Mouse (Mus musculus) embryo, embryonic 11.5 days (tissue): Measurements from ENCODE around the gene Dnajc1.
A peak's percentile ranks its signal among the peaks of the same experiment; 100 is the strongest.

ENCODE experiments used
- DNase-seq: peaks from one replicate; pipeline ENCODE4 v3.0.0-alpha.2; 2012; ENCODE audit warnings: low read depth, low spot score

The Dnajc1 gene

GRCm38 (mm10) chr2:18392331-18393021 is at the start of gene Dnajc1:
Gene Dnajc1, minus strand, starts transcription at chr2:18392830.
- peak; percentile 93 for DNase-seq

DNA sequence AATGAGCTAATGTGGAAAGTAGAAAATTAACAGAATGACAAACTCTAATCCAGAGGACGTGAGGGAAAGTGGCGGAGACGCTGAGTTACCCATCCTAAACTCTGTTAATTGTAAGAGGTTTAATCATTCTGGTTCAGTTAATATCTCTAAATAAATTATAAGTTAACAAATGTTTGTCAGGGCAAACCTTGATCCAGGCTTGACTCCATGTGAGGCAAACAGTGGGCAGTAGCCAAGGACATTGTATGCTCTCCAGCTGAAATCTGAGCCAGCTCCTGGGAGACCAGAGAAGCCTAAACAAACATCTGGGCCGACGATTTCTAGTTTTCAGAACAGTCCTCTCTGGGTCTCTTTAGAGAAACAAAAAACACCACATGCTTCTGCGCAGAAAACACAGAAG is 49.2 kb upstream of the Dnajc1 start:
- no peak for DNase-seq

DNA sequence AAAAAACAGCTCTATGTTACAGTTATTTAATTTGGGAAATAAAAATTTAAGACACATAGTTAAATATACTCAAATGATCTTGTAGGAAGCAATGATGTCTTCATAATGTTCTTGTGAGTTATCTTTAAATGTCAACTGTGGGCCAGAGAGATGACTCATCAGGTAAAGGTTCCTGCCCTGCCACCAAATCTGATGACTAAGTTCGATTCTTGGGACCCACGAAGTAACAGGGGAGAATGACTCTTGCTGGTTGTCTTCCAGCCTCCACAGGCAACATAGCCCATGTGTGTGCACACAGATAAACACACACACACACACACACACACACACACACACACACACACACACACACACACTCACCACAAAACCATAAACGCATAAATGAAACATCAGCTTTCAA is 22.6 kb upstream of the Dnajc1 start:
- no peak for DNase-seq

DNA sequence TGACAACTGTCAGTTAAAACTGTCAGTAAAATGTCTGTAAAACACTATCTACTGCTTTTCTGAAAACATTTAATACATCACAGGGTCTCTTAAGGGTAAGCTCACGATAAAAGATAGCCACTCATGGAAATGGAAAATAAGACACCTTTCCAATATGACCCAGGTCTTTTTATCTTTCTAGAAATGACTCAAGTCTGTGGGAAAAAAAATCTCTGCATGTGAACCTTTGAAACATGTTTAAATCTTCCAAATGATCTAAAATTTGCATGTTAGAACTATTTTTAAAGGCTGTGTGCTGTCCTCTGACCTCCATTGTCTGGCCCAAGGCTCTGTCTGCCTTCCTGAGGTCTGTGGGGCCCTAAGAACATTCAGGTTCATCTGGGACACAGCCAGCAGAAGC is 11.0 kb upstream of the Dnajc1 start:
- DNase-seq: no peak

DNA sequence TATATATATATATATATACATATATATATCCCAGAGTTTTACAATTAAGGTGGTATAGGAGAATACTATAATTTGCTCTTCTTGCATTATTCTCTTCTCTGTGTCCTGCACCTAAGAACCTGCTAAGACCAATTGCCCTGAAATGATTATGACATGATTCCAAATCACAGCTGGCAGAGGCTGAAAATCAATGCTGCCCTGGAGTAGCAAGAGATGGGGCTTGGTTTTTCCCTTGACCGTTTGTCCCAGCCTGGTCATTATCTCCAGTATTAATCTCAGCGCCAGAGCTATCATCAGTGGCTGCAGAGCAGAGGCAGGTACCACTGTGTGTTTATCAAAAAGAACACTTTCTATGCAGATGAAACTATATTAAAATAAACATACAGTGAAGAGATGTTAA is 9.1 kb upstream of the Dnajc1 start:
- no peak for DNase-seq

- DNase-seq: no peak
Observed at GRCm38 (mm10) chr2:18393022-18393519, 441 bp upstream of the Dnajc1 start.

GRCm38 (mm10) chr2:18391861-18392260 is 769 bp downstream of the Dnajc1 start:
- no peak for DNase-seq

DNA sequence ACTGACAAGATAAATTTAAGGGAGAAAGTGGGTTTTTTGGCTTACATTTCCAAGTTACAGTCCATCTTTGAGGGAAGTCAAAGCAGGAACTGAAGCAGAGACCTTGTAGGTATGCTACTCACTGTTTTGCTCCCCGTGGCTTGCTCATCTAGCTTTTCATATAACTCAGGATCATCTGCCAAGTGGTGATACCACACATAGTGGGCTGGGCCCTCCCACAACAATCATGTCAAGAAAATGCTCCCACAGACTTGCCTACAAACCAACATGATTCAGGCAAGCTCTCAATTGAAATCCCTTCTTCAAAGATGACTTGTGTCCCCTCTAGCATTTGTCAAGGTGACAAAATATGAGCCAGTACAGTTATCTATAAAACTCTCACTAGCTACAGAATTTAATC is 3.0 kb downstream of the Dnajc1 start:
- DNase-seq: no peak

GRCm38 (mm10) chr2:18381662-18382061 is 11.0 kb downstream of the Dnajc1 start:
- no peak for DNase-seq

GRCm38 (mm10) chr2:18372400-18373182 is 20.0 kb downstream of the Dnajc1 start:
- DNase-seq: no peak

- DNase-seq: no peak
Observed at GRCm38 (mm10) chr2:18370794-18371498, 21.7 kb downstream of the Dnajc1 start.

GRCm38 (mm10) chr2:18364402-18364801 is 28.2 kb downstream of the Dnajc1 start:
- DNase-seq: no peak

DNA sequence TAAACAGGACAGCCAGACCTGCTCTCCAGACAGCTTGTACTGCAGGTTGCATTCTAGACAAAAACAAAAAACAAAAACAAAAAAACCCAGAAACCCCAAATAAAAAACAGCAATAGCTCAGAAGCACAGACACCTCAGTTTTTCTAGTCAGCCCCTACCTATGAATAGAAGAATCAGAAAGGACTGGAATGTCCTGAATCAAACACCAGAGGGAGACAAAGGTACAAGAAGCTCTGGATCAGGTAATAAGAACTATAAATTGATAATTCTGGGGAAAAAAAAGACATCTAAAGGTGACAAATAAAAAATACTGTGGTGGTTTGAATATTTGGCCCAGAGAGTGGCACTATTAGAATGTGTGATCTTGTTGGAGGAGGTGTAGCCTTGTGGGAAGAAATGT is 37.3 kb downstream of the Dnajc1 start:
- DNase-seq: no peak

GRCm38 (mm10) chr2:18352620-18353019 is 40.0 kb downstream of the Dnajc1 start:
- no peak for DNase-seq

GRCm38 (mm10) chr2:18343464-18343863 is 49.2 kb downstream of the Dnajc1 start:
- DNase-seq: no peak

- no peak for DNase-seq
Observed at GRCm38 (mm10) chr2:18318671-18319070, 74.0 kb downstream of the Dnajc1 start.

DNA sequence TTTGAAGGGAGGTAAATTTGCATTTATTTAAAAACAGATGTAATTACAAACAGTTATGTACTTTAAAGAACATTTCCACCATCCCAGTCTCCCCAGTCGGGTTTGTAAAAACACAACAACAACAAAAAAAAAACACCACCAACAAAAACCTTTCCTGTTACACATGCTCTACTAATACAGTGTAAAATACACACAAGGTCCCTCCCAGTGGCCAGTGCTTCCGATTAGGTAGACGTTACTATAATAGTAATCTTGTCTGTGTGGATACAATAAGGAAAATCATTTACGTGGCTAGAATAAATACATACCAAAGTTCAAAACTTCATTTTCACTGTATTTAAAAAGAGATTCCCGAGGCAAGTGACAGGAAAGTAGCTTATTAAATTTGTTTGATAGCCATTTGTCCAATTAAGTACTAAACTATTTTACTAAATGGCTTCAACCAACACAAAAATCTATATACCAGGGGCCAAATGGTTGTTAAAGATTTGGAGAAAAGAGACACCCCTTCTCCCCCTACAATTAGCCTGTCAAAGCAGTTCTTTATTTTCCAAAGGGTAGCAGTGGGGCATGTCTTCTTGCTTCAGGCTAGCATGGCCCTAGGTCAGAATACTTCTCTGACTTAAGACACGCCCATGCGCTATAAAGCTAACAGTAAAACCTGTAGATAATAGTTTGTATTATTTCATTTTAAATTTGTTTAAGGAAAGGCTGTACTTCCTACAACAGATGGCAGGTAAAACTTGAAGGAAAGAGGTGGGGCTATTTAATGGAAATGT is 74.9 kb downstream of the Dnajc1 start:
- no peak for DNase-seq

DNA sequence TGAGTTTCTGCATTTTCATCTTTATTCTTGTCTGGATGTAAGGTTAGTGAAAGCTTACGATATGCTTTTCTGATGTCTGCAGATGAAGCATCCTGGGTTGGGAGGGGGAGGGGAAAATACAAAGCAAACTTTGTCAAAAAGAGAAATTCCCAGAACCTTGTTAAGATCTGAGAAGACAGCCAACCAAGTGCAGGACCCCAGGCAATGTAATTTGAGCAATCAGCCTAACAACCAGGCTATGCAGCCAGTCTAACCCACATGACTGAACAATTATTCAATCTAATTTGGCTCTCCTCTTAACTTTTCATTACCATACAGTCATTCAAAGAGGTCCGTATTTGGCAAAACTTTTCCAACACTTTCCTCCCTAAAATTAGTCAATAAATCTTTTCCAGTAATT is 75.7 kb downstream of the Dnajc1 start:
- peak; percentile 3 for DNase-seq

- DNase-seq: no peak
Observed at GRCm38 (mm10) chr2:18310261-18311104, 82.1 kb downstream of the Dnajc1 start.

DNA sequence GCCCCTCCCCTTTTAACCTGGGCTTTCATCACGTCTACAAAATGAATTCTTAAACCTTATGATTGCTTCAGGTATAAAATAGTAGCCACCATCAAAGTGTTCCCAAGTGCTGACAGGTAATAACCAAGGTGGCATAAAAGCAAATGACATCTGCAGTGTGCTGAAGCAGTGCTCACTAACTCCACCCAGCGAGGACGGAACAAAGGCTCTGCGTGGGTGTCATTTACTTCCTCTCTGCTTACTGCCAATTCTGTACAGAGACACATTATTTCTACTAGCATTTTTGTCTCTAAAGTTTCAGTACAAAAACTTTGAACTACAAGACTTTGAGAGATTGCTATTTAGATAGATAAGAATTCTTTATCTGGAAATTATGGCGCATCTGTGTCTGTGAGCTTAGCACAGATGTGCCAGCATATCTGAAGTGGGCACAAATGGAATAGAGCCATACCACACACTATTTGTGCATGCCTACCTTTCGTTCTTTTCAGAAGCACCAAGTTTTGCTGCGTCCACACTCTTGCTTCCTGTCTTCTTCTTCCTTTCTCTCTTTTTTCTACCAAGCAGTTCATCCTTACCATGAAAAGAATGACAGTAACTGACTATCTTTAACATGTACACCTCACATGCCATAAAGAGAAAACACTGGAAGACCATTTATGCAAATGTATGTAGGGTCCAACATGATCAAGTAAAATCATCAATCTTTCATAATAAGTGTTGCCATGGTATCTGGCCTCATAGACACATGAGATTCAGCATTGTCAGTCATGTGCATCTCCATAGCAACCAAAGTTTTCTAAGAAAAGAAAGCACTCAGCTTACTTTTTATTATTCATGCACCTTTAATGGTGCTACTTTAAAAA is 85.0 kb downstream of the Dnajc1 start:
- no peak for DNase-seq
